Mouse (Mus musculus) T-cell, adult 2 months (primary cell): Measurements from ENCODE around the gene Pknox1.
"Not testable (repeated sequence)": the region's sequence is repeated elsewhere in the genome, so short reads cannot be mapped to it uniquely, and the experiment has no call there.

ENCODE experiments used
- DNase-seq: peaks from one replicate; pipeline ENCODE4 v3.0.0; 2022; ENCODE audit warnings: low spot score

Pknox1 gene

GRCm38 (mm10) chr17:31564015-31564857, at the start of gene Pknox1:
Gene Pknox1 (plus strand): TSS chr17:31564734.
- DNase-seq: peak; percentile 100

GRCm38 (mm10) chr17:31519344-31519945, 45.1 kb upstream of the Pknox1 start:
- no peak for DNase-seq

- DNase-seq: peak; percentile 99
These were observed 44.3 kb upstream of the Pknox1 start, which contains the start of the genes Wdr4 and Ndufv3 for GRCm38 (mm10) chr17:31519946-31520838. Gene Wdr4 (minus strand): TSS chr17:31519980. Gene Ndufv3 (plus strand): TSS chr17:31520115.

- DNase-seq: no peak
These were observed 43.6 kb upstream of the Pknox1 start for GRCm38 (mm10) chr17:31520895-31521294.

GRCm38 (mm10) chr17:31521948-31522347, 42.6 kb upstream of the Pknox1 start:
- DNase-seq: no peak

GRCm38 (mm10) chr17:31525114-31525513, 39.4 kb upstream of the Pknox1 start:
- no peak for DNase-seq

- DNase-seq: no peak
These were observed 38.7 kb upstream of the Pknox1 start for GRCm38 (mm10) chr17:31525816-31526215.

GRCm38 (mm10) chr17:31529314-31529713, 35.2 kb upstream of the Pknox1 start:
- DNase-seq: no peak

- DNase-seq: no peak
These were observed 32.9 kb upstream of the Pknox1 start for GRCm38 (mm10) chr17:31531441-31532158.

GRCm38 (mm10) chr17:31532331-31532730, 32.2 kb upstream of the Pknox1 start:
- not testable (repeated sequence) for DNase-seq

- DNase-seq: no peak
These were observed 29.2 kb upstream of the Pknox1 start for GRCm38 (mm10) chr17:31535358-31535757.

GRCm38 (mm10) chr17:31535871-31536629, 28.5 kb upstream of the Pknox1 start:
- no peak for DNase-seq

- no peak for DNase-seq
These were observed 24.4 kb upstream of the Pknox1 start for GRCm38 (mm10) chr17:31540101-31540500.

- no peak for DNase-seq
These were observed 23.6 kb upstream of the Pknox1 start for GRCm38 (mm10) chr17:31540809-31541459.

- no peak for DNase-seq
These were observed 23.1 kb upstream of the Pknox1 start for GRCm38 (mm10) chr17:31541460-31541831.

- no peak for DNase-seq
These were observed 21.0 kb upstream of the Pknox1 start for GRCm38 (mm10) chr17:31543574-31543973.

- DNase-seq: no peak
These were observed 17.9 kb upstream of the Pknox1 start for GRCm38 (mm10) chr17:31546444-31547196.

GRCm38 (mm10) chr17:31547974-31548373, 16.6 kb upstream of the Pknox1 start:
- DNase-seq: no peak

- DNase-seq: no peak
These were observed 15.1 kb upstream of the Pknox1 start for GRCm38 (mm10) chr17:31549389-31549788.

- DNase-seq: not testable (repeated sequence)
These were observed 11.9 kb upstream of the Pknox1 start for GRCm38 (mm10) chr17:31552601-31553000.
